10 mouse cellular contexts compared by ENCODE assay signal in the genomic region with DNA sequence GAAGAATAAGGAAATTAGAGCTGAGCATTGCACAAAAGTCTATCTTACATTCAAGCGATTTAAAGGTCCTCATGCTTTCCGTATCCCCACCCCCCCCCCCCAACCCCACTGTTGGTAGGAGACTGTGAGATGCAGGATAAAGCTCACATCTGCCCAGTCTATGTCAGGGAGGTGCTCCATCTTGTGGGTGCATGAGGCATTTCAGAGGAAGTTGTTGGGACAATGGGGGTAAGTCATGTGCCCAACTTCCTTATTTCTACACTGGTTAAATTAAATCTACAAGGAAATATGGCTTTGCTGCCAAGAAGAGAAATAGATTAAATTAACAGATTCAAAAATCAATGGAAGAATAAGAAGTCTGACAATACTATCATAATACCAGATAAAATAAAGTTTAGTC. TPM values are rescaled to one million over a fixed set of nuclear protein-coding genes. Genes with fewer than 3 reads are reported as not detected.
DNase-seq lines count a peak whose midpoint lies in the region; ATAC-seq and TF ChIP-seq lines count a peak whose summit lies in the region.
"Had no signal": no experiment of that assay in that cellular context is flagged by ENCODE, and none has a peak within 500 bp of the region (broad histone marks: within the 10 kb centered on the region; RNA-seq: fewer than 3 reads in every experiment).

No protein-coding gene starts in this region.

- no peak overlapping the region for H3K4me3 ChIP-seq in gastrocnemius, adult 2 months
- H3K4me3 ChIP-seq in bone marrow macrophage, adult 2 months (ENCODE audit: insufficient read depth, low read length), result no peak overlapping the region
- H3K4me3 ChIP-seq: limb, embryonic 12.5 days had no signal

- DNase-seq in gastrocnemius, adult 2 months, result no peak
- no peak for DNase-seq in gastrocnemius, adult 18-20 months (ENCODE audit: low spot score)
- DNase-seq in 3T3-L1 (ENCODE audit: low read depth, low spot score), result peak; percentile 27
- peak; percentile 6 for DNase-seq in lung, postnatal 14 days
- no peak for DNase-seq in left cerebral cortex, postnatal 25 days (ENCODE audit: low spot score in 2 of 2)
- DNase-seq in gastrocnemius, adult 8-10 months (ENCODE audit: low spot score in 2 of 2), result no peak

- no peak for TF ChIP-seq POLR2A in bone marrow macrophage, adult 2 months (IDR thresholded peaks at IDR 0.05; ENCODE audit: borderline replicate concordance, low read depth, low read length)

- peaks cover 3% of the 10 kb centered on the region for H3K4me1 ChIP-seq in bone marrow macrophage, adult 2 months (ENCODE audit: control insufficient read depth, insufficient read depth, low read length)

- no peak overlapping the region for H3K27ac ChIP-seq in gastrocnemius, adult 2 months
- H3K27ac ChIP-seq in bone marrow macrophage, adult 2 months (ENCODE audit: insufficient read depth, low read depth, low read length), result no peak overlapping the region
- H3K27ac ChIP-seq: limb, embryonic 12.5 days had no signal

- ATAC-seq in erythroid progenitor cell, adult 5-6 weeks (replicated peaks; ENCODE audit: low FRiP score, poor library complexity, severe bottlenecking), result no peak

- peak; percentile 40 for TF ChIP-seq CTCF in gastrocnemius, adult 2 months (IDR thresholded peaks at IDR 0.05)
- TF ChIP-seq CTCF in bone marrow macrophage, adult 2 months (IDR thresholded peaks at IDR 0.05; ENCODE audit: low read depth, low read length), result peak; percentile 53

- intact Hi-C loops in gastrocnemius, adult 2 months (cut with DNase I), result no loop called here
- intact Hi-C loops in left cerebral cortex, postnatal 25 days (cut with DNase I), result loop anchor here (2.0 kb wide), 2 partner anchors 53 to 93 kb away; no protein-coding TSS in a partner anchor

RNA-seq across cellular contexts. Expression of a gene that starts 18.0 kb away (rescaled TPM):
- total RNA-seq in gastrocnemius, adult 2 months (2021), result not detected
- not detected for total RNA-seq in gastrocnemius, adult 18-20 months (2021)
- not detected in 2 replicates for polyA plus RNA-seq in bone marrow macrophage, adult 2 months (2012; ENCODE audit: insufficient read depth, insufficient read length, missing spikeins)
- not detected in 2 replicates for total RNA-seq in erythroid progenitor cell, adult 5-6 weeks (2015; ENCODE audit: low replicate concordance)
- total RNA-seq in erythroid progenitor cell, adult 5-6 weeks (2017; ENCODE audit: low replicate concordance), result not detected in 2 replicates
- not detected for total RNA-seq in left cerebral cortex, postnatal 25 days (2021)
- total RNA-seq in gastrocnemius, adult 8-10 months (2022), result not detected
- polyA plus RNA-seq: limb, embryonic 12.5 days had no signal

RNA-seq across cellular contexts. Expression of a gene that starts 29.3 kb away (rescaled TPM):
- total RNA-seq in gastrocnemius, adult 2 months (2021), result not detected
- total RNA-seq in gastrocnemius, adult 18-20 months (2021), result under 1 TPM in 1 of 2 experiments, not detected in 1; 0.09 TPM
- polyA plus RNA-seq in bone marrow macrophage, adult 2 months (2012; ENCODE audit: insufficient read depth, insufficient read length, missing spikeins), result not detected in 2 replicates
- 0.42 TPM in 1 of 2 replicates, not detected in the other for total RNA-seq in erythroid progenitor cell, adult 5-6 weeks (2015; ENCODE audit: low replicate concordance)
- 2.4 TPM in 1 of 2 replicates, not detected in the other for total RNA-seq in erythroid progenitor cell, adult 5-6 weeks (2017; ENCODE audit: low replicate concordance)
- not detected for total RNA-seq in left cerebral cortex, postnatal 25 days (2021)
- total RNA-seq in gastrocnemius, adult 8-10 months (2022), result not detected
- polyA plus RNA-seq: limb, embryonic 12.5 days; testis, adult 2 months had no signal

RNA-seq across cellular contexts. Expression of a gene that starts 46.3 kb away (rescaled TPM):
- total RNA-seq in gastrocnemius, adult 2 months (2021), result not detected
- under 1 TPM in 1 of 2 experiments, not detected in 1; 0.21 TPM for total RNA-seq in gastrocnemius, adult 18-20 months (2021)
- polyA plus RNA-seq in bone marrow macrophage, adult 2 months (2012; ENCODE audit: insufficient read depth, insufficient read length, missing spikeins), result not detected in 2 replicates
- total RNA-seq in erythroid progenitor cell, adult 5-6 weeks (2015; ENCODE audit: low replicate concordance), result not detected in 2 replicates
- total RNA-seq in erythroid progenitor cell, adult 5-6 weeks (2017; ENCODE audit: low replicate concordance), result not detected in 2 replicates
- total RNA-seq in left cerebral cortex, postnatal 25 days (2021), result under 1 TPM; 0.11 to 0.16 TPM
- not detected for total RNA-seq in gastrocnemius, adult 8-10 months (2022)
- polyA plus RNA-seq: limb, embryonic 12.5 days had no signal

RNA-seq across cellular contexts. Expression of a gene that starts 48.4 kb away (rescaled TPM):
- total RNA-seq in gastrocnemius, adult 2 months (2021), result not detected
- not detected for total RNA-seq in gastrocnemius, adult 18-20 months (2021)
- not detected in 2 replicates for polyA plus RNA-seq in bone marrow macrophage, adult 2 months (2012; ENCODE audit: insufficient read depth, insufficient read length, missing spikeins)
- not detected in 2 replicates for total RNA-seq in erythroid progenitor cell, adult 5-6 weeks (2015; ENCODE audit: low replicate concordance)
- total RNA-seq in erythroid progenitor cell, adult 5-6 weeks (2017; ENCODE audit: low replicate concordance), result not detected in 2 replicates
- total RNA-seq in left cerebral cortex, postnatal 25 days (2021), result not detected
- not detected for total RNA-seq in gastrocnemius, adult 8-10 months (2022)
- polyA plus RNA-seq: limb, embryonic 12.5 days had no signal

RNA-seq across cellular contexts. Expression of a gene that starts 48.7 kb away (rescaled TPM):
- total RNA-seq in gastrocnemius, adult 2 months (2021), result not detected
- total RNA-seq in gastrocnemius, adult 18-20 months (2021), result not detected
- polyA plus RNA-seq in bone marrow macrophage, adult 2 months (2012; ENCODE audit: insufficient read depth, insufficient read length, missing spikeins), result not detected in 2 replicates
- total RNA-seq in erythroid progenitor cell, adult 5-6 weeks (2015; ENCODE audit: low replicate concordance), result not detected in 2 replicates
- not detected in 2 replicates for total RNA-seq in erythroid progenitor cell, adult 5-6 weeks (2017; ENCODE audit: low replicate concordance)
- total RNA-seq in left cerebral cortex, postnatal 25 days (2021), result not detected
- not detected for total RNA-seq in gastrocnemius, adult 8-10 months (2022)
- polyA plus RNA-seq: limb, embryonic 12.5 days had no signal

Comparison
In these comparisons a context has a peak if more than half of its experiments do, and no peak if none do; other contexts are left out.
1. DNase-seq: peak in 3T3-L1 (single experiment) and lung, postnatal 14 days (single experiment); none in gastrocnemius, adult 2 months (single experiment), gastrocnemius, adult 18-20 months (single experiment), left cerebral cortex, postnatal 25 days (0 of 2) and gastrocnemius, adult 8-10 months (0 of 2).